ENCODE assay signal across 8 mouse cellular contexts in the genomic region with DNA sequence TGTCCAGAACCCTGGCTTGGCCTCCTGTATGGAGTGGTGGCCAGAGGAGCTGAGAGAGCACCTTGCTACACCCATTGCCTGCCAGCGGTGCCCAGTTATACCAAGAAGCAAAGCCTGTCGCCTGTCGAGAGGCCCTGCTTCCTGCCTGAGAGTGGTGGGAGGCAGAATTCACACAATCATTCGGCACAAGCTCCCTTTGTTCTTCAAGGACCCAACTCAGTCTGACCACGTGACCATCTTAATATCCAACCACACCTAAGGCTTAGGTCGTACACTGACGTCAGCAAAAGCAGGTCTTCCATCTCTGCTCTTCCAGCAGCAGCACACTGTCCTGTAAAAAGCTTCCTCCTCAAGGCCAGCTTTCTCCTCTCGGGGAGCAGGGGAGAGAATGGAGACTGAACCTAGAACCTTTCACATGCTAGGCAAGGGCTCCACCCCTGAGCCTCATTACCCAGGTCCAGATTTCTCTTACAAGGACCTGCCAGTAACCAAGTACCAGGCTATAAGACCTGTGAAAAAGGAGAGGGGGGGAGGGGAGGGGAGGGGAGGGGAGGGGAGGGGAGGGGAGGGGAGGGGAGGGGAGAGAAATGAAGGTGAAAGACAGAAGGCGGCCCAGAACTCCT. TPM values are rescaled to one million over a fixed set of nuclear protein-coding genes. Genes with fewer than 3 reads are reported as not detected.
DNase-seq lines count a peak whose midpoint lies in the region; ATAC-seq and TF ChIP-seq lines count a peak whose summit lies in the region.

No protein-coding gene starts in this region.

- peak; percentile 9; the same call in 1 of the 2 replicates for ATAC-seq in lung, postnatal 0 days

- H3K4me3 ChIP-seq in E14TG2a.4 (replicated peaks; ENCODE audit: low read length): peak overlapping the region; percentile 45
- H3K4me3 ChIP-seq in hindbrain, embryonic 10.5 days: peak overlapping the region; percentile 59; the same call in 1 of the 2 replicates
- H3K4me3 ChIP-seq in lung, postnatal 0 days (ENCODE audit: low read depth, low read length): no peak overlapping the region

- peaks cover 94% of the 10 kb centered on the region for H3K4me1 ChIP-seq in E14TG2a.4 (replicated peaks; ENCODE audit: low read depth, low read length)
- H3K4me1 ChIP-seq in hindbrain, embryonic 10.5 days (replicated peaks): peaks cover 70% of the 10 kb centered on the region
- peaks cover 42% of the 10 kb centered on the region for H3K4me1 ChIP-seq in lung, postnatal 0 days (ENCODE audit: insufficient read depth, low read depth, low read length)

- no peaks in the 10 kb centered on the region for H3K9me3 ChIP-seq in E14TG2a.4 (ENCODE audit: low read length)
- no peaks in the 10 kb centered on the region for H3K9me3 ChIP-seq in hindbrain, embryonic 10.5 days
- no peaks in the 10 kb centered on the region for H3K9me3 ChIP-seq in lung, postnatal 0 days (ENCODE audit: low read length)

- peak; percentile 39 for DNase-seq in A20 (ENCODE audit: low read depth, low spot score)
- DNase-seq in hindbrain, embryonic 10.5 days (ENCODE audit: low spot score): no peak
- DNase-seq in lung, postnatal 0 days (ENCODE audit: low spot score): peak; percentile 84
- DNase-seq in thymus, postnatal 10 days (ENCODE audit: low spot score in 2 of 2): peak; percentile 57 to 59
- DNase-seq in layer of hippocampus, adult 9-10 months (ENCODE audit: low spot score): no peak
- no peak for DNase-seq in frontal cortex, postnatal 25 days (ENCODE audit: low spot score in 2 of 2)
- DNase-seq in right cerebral cortex, postnatal 25 days: no peak

- TF ChIP-seq CTCF in E14TG2a.4 (conservative IDR thresholded peaks at IDR 0.05; ENCODE audit: low read length): no peak
- no peak for TF ChIP-seq CTCF in lung, postnatal 0 days (IDR thresholded peaks at IDR 0.05)

- H3K4me2 ChIP-seq in lung, postnatal 0 days (replicated peaks; ENCODE audit: low read depth, low read length): no peak overlapping the region

- peak overlapping the region; percentile 96 for H3K27ac ChIP-seq in hindbrain, embryonic 10.5 days
- H3K27ac ChIP-seq in lung, postnatal 0 days (ENCODE audit: low read length): peak overlapping the region; percentile 58

- WGBS in hindbrain, embryonic 10.5 days: 46% methylated on average over 9 of the region's 9 CpGs
- WGBS in lung, postnatal 0 days: 27% methylated on average over 9 of the region's 9 CpGs

- no peaks in the 10 kb centered on the region for H3K36me3 ChIP-seq in E14TG2a.4 (ENCODE audit: insufficient read depth, low read length)
- H3K36me3 ChIP-seq in hindbrain, embryonic 10.5 days: no peaks in the 10 kb centered on the region
- no peaks in the 10 kb centered on the region for H3K36me3 ChIP-seq in lung, postnatal 0 days (ENCODE audit: insufficient read depth, low read length)

- TF ChIP-seq EP300 in lung, postnatal 0 days (IDR thresholded peaks at IDR 0.05): no peak

- H3K27me3 ChIP-seq in E14TG2a.4 (ENCODE audit: insufficient read depth, low read length): no peaks in the 10 kb centered on the region; the same call in 1 of the 2 replicates
- no peaks in the 10 kb centered on the region for H3K27me3 ChIP-seq in hindbrain, embryonic 10.5 days (ENCODE audit: insufficient read depth, poor library complexity, severe bottlenecking)
- H3K27me3 ChIP-seq in lung, postnatal 0 days (replicated peaks; ENCODE audit: insufficient read depth, low read length): no peaks in the 10 kb centered on the region

- no peak overlapping the region for H3K9ac ChIP-seq in lung, postnatal 0 days (replicated peaks; ENCODE audit: low read depth)

RNA-seq across cellular contexts. Expression of a gene that starts 10.8 kb away (rescaled TPM):
- polyA plus RNA-seq in hindbrain, embryonic 10.5 days (2016; fragmentation: Nextera tagmentation; extraction: Ambion mirVana): 333 and 352 TPM in 2 replicates
- polyA plus RNA-seq in lung, postnatal 0 days (2015; fragmentation: Nextera tagmentation; extraction: Ambion mirVana): 99.3 and 118 TPM in 2 replicates

RNA-seq across cellular contexts. Expression of a gene that starts 50.2 kb away (rescaled TPM):
- 0.09 TPM in 1 of 2 replicates, not detected in the other for polyA plus RNA-seq in hindbrain, embryonic 10.5 days (2016; fragmentation: Nextera tagmentation; extraction: Ambion mirVana)
- polyA plus RNA-seq in lung, postnatal 0 days (2015; fragmentation: Nextera tagmentation; extraction: Ambion mirVana): 0.53 and 0.60 TPM in 2 replicates

Comparison
In these comparisons a context has a peak if more than half of its experiments do, and no peak if none do; other contexts are left out.
1. DNase-seq: peak in A20 (single experiment), lung, postnatal 0 days (single experiment) and thymus, postnatal 10 days (2 of 2); none in hindbrain, embryonic 10.5 days (single experiment), layer of hippocampus, adult 9-10 months (single experiment), frontal cortex, postnatal 25 days (0 of 2) and right cerebral cortex, postnatal 25 days (single experiment).